Mouse (Mus musculus) lung, postnatal 36 days (tissue): ENCODE measurements at regions not wholly inside any gene's neighbourhood (a gene's known extent, or its start where the extent isn't known, plus 50 kb on each side); places are given as distances from the start of the nearest gene placed in this dataset.

ENCODE experiments used
- DNase-seq: peaks from one replicate; pipeline ENCODE4 v3.0.0; 2022; ENCODE audit warnings: mixed read lengths

GRCm38 (mm10) chr12:46138646-46139045 lies 680.1 kb downstream of the Nova1 start:
- DNase-seq, result peak; percentile 55

- no peak for DNase-seq
These were observed 692.9 kb downstream of the Nova1 start for GRCm38 (mm10) chr12:46125867-46126266.

GRCm38 (mm10) chr12:46111352-46111751 lies 707.4 kb downstream of the Nova1 start:
- DNase-seq, result no peak

- DNase-seq, result no peak
These were observed 735.4 kb downstream of the Nova1 start for GRCm38 (mm10) chr12:46083356-46083755.

- no peak for DNase-seq
These were observed 742.9 kb downstream of the Nova1 start for GRCm38 (mm10) chr12:46075789-46076217.

GRCm38 (mm10) chr12:46075355-46075754 lies 743.4 kb downstream of the Nova1 start:
- DNase-seq, result no peak

GRCm38 (mm10) chr12:46066896-46067295 lies 751.8 kb downstream of the Nova1 start:
- no peak for DNase-seq

GRCm38 (mm10) chr12:46040626-46041025 lies 778.1 kb downstream of the Nova1 start:
- DNase-seq, result no peak

- no peak for DNase-seq
These were observed 778.5 kb downstream of the Nova1 start for GRCm38 (mm10) chr12:46040216-46040615.

- DNase-seq, result no peak
These were observed 782.1 kb downstream of the Nova1 start for GRCm38 (mm10) chr12:46036540-46037094.

- DNase-seq, result no peak
These were observed 793.5 kb downstream of the Nova1 start for GRCm38 (mm10) chr12:46025266-46025665.

GRCm38 (mm10) chr12:46021546-46021910 lies 797.2 kb downstream of the Nova1 start:
- DNase-seq, result no peak

- no peak for DNase-seq
These were observed 797.7 kb downstream of the Nova1 start for GRCm38 (mm10) chr12:46020835-46021545.

- DNase-seq, result no peak
These were observed 840.9 kb downstream of the Nova1 start for GRCm38 (mm10) chr12:45977691-45978414.

GRCm38 (mm10) chr12:45975780-45976179 lies 842.9 kb downstream of the Nova1 start:
- no peak for DNase-seq

- no peak for DNase-seq
These were observed 848.3 kb downstream of the Nova1 start for GRCm38 (mm10) chr12:45970472-45970871.

GRCm38 (mm10) chr12:45969881-45970280 lies 848.8 kb downstream of the Nova1 start:
- no peak for DNase-seq

GRCm38 (mm10) chr12:45946918-45947317 lies 871.8 kb downstream of the Nova1 start:
- no peak for DNase-seq

GRCm38 (mm10) chr12:45944464-45944863 lies 870.0 kb upstream of the Stxbp6 start:
- no peak for DNase-seq

- DNase-seq, result no peak
These were observed 867.9 kb upstream of the Stxbp6 start for GRCm38 (mm10) chr12:45942402-45942801.

- no peak for DNase-seq
These were observed 858.9 kb upstream of the Stxbp6 start for GRCm38 (mm10) chr12:45933388-45933787.

- no peak for DNase-seq
These were observed 857.7 kb upstream of the Stxbp6 start for GRCm38 (mm10) chr12:45932251-45932650.

- DNase-seq, result no peak
These were observed 855.2 kb upstream of the Stxbp6 start for GRCm38 (mm10) chr12:45929760-45930150.
